Mouse (Mus musculus) adrenal gland, adult 18-20 months (tissue): ENCODE data around the gene Slc41a2. TPM values are rescaled to one million over a fixed set of nuclear protein-coding genes. Genes with fewer than 3 reads are reported as not detected.

Experiments used
- DNase-seq, 2 experiments: peaks; one replicate each; pipeline ENCODE4 v3.0.0; 2021 to 2022; ENCODE audit warnings: low spot score in 2 of 2
- total RNA-seq, 2 experiments: library from RNA; stranded (reverse); gene quantifications; 1 replicate in 1 of 2; 2 replicates in 1 of 2; pipeline ENCODE4 v1.2.3; 2021

Gene Slc41a2
- total RNA-seq, 2 experiments from 2014 or later: 8.3 to 9.6 TPM

GRCm38 (mm10) chr10:83234391-83234790 lies 103.3 kb downstream of the Slc41a2 start:
- no peak for DNase-seq

DNA sequence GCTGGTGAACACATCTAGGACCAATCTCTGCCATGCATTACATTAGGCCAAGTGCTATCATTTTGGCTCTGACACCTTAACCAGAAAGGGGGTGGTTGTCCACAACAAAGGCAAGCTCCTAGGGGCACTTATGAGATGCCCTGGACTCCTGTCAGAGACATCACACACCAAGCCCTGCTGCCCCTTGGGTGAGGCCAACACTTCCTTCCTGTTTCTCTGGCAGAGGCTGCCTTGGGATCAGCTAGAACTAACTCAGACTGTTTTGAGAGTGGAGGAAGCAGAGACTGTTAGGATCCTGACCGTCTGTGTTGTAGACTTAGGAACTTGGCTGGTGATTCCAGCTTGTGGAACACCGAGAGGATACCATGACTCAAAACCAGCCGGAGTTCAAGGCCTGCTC lies 103.7 kb downstream of the Slc41a2 start:
- DNase-seq: no peak

DNA sequence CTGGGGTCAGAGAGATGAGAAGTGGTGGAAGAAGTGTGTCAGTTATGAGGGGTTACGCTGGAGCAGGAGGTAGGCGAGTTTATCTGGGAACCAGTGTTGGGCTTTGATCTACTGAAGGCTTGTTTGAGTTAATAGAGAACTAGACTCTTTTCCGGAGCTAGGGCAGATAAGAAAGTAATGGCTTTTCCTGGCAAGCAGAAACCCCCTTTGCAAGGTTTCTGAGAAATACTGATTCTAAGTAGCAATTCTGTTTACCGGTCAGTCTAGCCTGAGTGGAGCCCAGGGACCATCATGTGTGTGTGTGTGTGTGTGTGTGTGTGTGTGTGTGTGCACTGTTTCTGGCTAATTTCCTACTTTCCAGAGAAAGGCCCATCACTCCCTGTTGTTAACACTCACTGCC lies 109.1 kb downstream of the Slc41a2 start:
- no peak for DNase-seq

- DNase-seq: no peak
Measured at GRCm38 (mm10) chr10:83224999-83225398, 112.7 kb downstream of the Slc41a2 start.

DNA sequence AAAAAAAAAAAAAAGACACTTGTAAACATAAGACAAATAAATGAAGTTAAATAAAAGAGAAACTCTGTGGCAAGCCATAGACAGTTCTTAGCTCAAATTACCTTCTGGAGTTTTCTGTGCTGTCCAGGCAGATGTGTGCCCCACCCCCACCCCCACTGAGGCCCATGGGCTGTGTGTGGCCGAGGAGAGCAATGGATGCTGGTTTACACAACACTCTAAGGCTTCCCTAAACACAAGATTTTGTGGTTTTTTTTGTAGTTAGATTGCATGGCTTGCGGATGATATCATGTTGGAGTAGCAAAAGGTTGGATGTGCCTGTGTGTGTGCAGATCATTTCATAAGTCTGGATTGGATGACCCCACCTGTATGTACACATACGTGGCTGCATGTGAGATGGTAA lies 116.8 kb downstream of the Slc41a2 start:
- DNase-seq: no peak

GRCm38 (mm10) chr10:83220217-83220616 lies 117.5 kb downstream of the Slc41a2 start:
- no peak for DNase-seq

DNA sequence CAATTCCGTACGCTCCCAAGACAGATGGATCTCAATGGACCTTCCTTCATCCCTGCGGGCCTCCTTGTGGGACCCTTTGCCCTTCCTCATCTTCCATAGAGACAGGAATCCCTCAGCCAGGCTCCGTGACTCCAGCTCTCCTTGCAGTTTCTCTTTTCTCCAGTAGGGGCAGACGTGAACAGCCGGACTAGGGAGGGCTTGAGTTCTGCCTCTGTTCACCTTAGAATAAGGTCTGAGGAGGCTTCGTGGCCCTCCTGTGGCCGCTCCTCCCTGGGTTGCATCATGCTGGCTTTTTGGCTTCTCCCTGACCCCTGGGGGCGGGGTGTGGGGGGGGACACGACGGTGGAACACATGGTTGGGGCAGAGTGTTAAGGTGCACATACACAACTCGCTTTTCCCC lies 118.0 kb downstream of the Slc41a2 start:
- DNase-seq: peak; percentile 59 to 61

- DNase-seq: no peak
Measured at GRCm38 (mm10) chr10:83218778-83219177, 118.9 kb downstream of the Slc41a2 start.

- DNase-seq: no peak
Measured at GRCm38 (mm10) chr10:83217256-83217655, 120.4 kb downstream of the Slc41a2 start.

GRCm38 (mm10) chr10:83215559-83215958 lies 122.1 kb downstream of the Slc41a2 start:
- no peak for DNase-seq

DNA sequence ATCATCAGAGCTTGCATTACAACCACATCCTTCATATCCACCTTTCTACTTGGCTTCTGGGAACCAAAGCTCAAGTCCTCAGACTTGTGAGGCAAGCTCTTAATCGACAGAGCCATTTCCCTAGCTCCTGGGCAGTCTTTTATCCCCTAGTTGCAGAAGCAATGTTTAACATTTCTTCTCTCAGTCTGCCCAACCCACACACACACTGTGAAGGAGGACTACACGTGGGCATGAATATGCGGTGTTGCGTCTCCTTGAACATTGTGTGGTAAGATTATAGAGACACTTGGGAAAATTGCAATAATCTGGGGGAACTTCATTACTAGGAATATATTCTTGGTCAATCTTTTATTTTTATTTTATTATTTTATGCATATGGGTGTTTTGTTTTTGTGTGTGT lies 125.1 kb downstream of the Slc41a2 start:
- DNase-seq: no peak

GRCm38 (mm10) chr10:83210968-83211583 lies 126.6 kb downstream of the Slc41a2 start:
- DNase-seq: no peak

GRCm38 (mm10) chr10:83210122-83210521 lies 127.6 kb downstream of the Slc41a2 start:
- no peak for DNase-seq

- no peak for DNase-seq
Measured at GRCm38 (mm10) chr10:83209388-83209787, 128.3 kb downstream of the Slc41a2 start.

DNA sequence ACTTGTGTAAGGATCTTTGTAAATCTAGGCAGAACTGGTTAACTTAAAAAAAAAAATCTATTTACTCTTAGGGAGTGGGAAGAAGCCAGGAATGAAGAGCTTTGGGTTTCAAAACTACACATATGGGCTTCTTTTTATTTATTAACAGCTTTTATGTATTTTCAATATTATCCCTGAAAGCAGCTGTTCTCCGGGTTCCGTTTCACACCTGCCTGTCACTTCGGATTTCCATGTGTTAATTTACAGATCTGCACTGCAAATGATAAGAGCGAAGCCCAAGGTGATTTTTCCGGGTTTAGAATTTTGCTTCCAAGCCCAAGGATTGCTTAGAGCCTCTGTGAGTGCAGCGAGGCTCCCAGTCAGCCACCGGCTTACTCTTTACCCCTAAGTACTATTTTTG lies 129.2 kb downstream of the Slc41a2 start:
- no peak for DNase-seq

DNA sequence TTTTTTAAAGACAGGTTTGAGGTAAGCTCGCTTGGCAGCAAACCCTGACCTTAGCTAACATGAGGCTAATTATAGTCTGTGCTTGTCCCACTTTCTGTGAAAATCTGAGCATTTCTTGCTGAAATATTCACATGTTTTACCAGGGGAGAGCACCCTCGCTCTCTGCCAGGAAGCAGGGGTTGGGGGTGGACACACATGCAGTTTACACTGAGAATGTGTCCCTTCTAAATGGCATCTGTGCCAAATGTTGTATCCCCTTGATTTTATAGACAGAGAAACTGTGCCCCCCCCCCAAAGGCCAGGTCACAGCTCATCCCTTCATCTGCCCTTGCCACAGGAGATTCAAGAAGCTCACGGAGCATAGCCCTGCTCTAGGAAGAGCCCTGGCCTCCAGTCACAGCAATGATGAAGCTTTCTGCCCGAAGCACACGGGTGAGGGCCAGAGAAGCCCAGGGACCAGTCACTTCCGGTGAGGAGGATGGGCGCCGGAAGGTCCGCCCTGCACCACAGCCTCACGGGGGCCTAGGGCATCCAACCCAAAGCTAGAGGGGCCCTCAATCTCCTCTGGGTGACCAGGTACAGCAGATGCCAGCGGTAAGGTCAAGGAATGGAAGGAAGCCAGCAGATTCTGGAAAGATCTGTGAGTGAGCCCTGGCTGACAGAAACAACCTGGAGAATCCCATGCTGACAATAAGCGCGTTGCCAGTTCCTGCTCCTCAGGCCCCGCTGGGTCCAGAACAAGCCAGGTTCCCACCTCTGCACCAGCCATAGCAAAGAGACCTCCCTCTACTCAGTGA lies 134.6 kb downstream of the Slc41a2 start:
- DNase-seq: no peak

- no peak for DNase-seq
Measured at GRCm38 (mm10) chr10:83201525-83201924, 136.2 kb downstream of the Slc41a2 start.

GRCm38 (mm10) chr10:83199290-83199689 lies 138.4 kb downstream of the Slc41a2 start:
- no peak for DNase-seq

DNA sequence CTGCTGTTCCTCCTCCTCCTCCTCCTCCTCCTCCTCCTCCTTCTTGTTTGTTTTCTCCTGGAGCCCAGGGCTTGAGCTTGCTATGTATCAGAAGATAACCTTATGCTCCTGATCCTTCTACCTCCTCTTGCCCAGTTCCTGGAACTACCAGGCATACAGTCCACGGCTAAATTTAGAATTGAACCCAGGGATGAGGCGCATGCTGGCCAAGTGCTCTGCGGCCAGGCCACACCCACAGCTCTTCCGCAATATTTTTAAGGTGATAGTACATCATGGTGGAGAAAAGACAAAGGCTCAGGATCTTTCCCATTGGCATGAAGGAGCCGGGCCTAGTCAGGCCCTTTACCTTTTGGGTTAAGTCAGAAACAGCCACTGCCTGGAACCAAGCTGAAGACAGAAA lies 139.0 kb downstream of the Slc41a2 start:
- no peak for DNase-seq

- peak; percentile 78 to 80 for DNase-seq
Measured at GRCm38 (mm10) chr10:83197690-83198336, 139.9 kb downstream of the Slc41a2 start.

DNA sequence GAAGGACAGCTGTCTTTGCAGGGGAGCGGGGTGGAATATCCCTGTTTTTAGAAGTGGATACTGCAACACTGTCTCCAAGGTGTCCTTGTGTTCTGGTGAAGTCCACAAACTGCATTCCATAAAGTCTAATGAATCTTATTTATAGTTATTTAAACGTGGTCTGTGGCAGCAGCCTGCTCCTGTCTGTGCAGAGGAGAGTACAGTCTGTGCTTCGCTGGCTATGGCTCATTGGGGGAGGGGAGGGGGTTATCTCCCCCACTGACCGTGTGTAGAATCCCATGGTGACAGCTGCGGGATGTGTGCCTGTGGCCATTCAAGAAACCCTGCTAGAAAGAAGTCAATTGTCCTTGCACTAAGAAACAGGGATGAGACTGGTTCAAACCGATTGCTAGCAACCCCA lies 145.7 kb downstream of the Slc41a2 start:
- DNase-seq: no peak

- DNase-seq: no peak
Measured at GRCm38 (mm10) chr10:83191476-83191875, 146.2 kb downstream of the Slc41a2 start.
